Mouse (Mus musculus) kidney, adult 2 months (tissue): Measurements from ENCODE around the gene Depp1. TPM values are rescaled to one million over a fixed set of nuclear protein-coding genes. Genes with fewer than 3 reads are reported as not detected.
"Not testable (repeated sequence)": the region's sequence is repeated elsewhere in the genome, so short reads cannot be mapped to it uniquely, and the experiment has no call there.

ENCODE experiments used
- DNase-seq: peaks from one replicate; pipeline ENCODE4 v3.0.0; 2021
- H3K27ac ChIP-seq: fragments of 200-500 bp; 2 replicates; pipeline ENCODE4 v1.5.1; 2012; ENCODE audit warnings: low read depth, low read length, control low read depth, inconsistent platforms; ENCODE audit not compliant: insufficient read depth
- H3K27me3 ChIP-seq: fragments of 200-500 bp; replicated peaks from 2 replicates; pipeline ENCODE4 v1.6.1; 2012; ENCODE audit warnings: mild to moderate bottlenecking, moderate library complexity, low read length, inconsistent platforms; ENCODE audit not compliant: control insufficient read depth, insufficient read depth
- H3K36me3 ChIP-seq: fragments of 200-500 bp; 2 replicates; pipeline ENCODE4 v1.6.1; 2012; ENCODE audit warnings: mild to moderate bottlenecking, moderate library complexity, low read length, inconsistent platforms; ENCODE audit not compliant: control insufficient read depth, insufficient read depth
- H3K4me1 ChIP-seq: fragments of 200-500 bp; 2 replicates; pipeline ENCODE4 v1.6.1; 2011; ENCODE audit warnings: low read length; ENCODE audit not compliant: control insufficient read depth, insufficient read depth
- H3K4me3 ChIP-seq: fragments of 200-500 bp; 2 replicates; pipeline ENCODE4 v1.5.1; 2011; ENCODE audit warnings: mild to moderate bottlenecking, low read depth, low read length, control low read depth; ENCODE audit not compliant: insufficient read depth
- CTCF ChIP-seq: fragments of 200-500 bp; conservative IDR thresholded peaks from 2 replicates; pipeline ENCODE4 v1.5.1; 2011; ENCODE audit warnings: low read depth, mild to moderate bottlenecking, control low read depth, low read length, moderate library complexity, mixed read lengths; ENCODE audit not compliant: insufficient read depth, insufficient read length
- POLR2A ChIP-seq: fragments of 200-500 bp; IDR thresholded peaks from one replicate; pipeline ENCODE4 v1.6.1; 2011; ENCODE audit warnings: low read depth, low read length, control low read depth
- WGBS: fragments of 180-500 bp; shearing (Covaris S2); methylation state at CpG from one replicate; pipeline ENCODE4 v1.1.7; 2018; 5-methylcytosine and 5-hydroxymethylcytosine counted together
- polyA plus RNA-seq: library from polyadenylated mRNA; depleted of rRNA; stranded (reverse); fragments of >200 nt; gene quantifications from 2 replicates; pipeline ENCODE4 v1.2.3, GENCODE M21; 2012; rRNA removed

Gene Depp1
- 14.3 and 17.8 TPM in 2 replicates for polyA plus RNA-seq

GRCm38 (mm10) chr6:116650406-116650805, at the start of gene Depp1:
TSS of gene Depp1 (plus strand) at chr6:116650609.
- peaks cover 5% of the 10 kb centered on the region for H3K4me1 ChIP-seq
- WGBS = 6% methylated on average over 6 of the region's 6 CpGs
- peak; percentile 94 for DNase-seq
- no peaks in the 10 kb centered on the region for H3K27me3 ChIP-seq
- TF ChIP-seq CTCF = no peak
- peak; percentile 72 for TF ChIP-seq POLR2A
- peak within 1 kb of the TSS; percentile 60 for H3K4me3 ChIP-seq
- H3K27ac ChIP-seq = peak within 1 kb of the TSS; percentile 34; the same call in 1 of the 2 replicates
- H3K36me3 ChIP-seq = no peaks in the 10 kb centered on the region

- H3K36me3 ChIP-seq, H3K27me3 ChIP-seq, H3K4me3 ChIP-seq, DNase-seq, H3K4me1 ChIP-seq, H3K27ac ChIP-seq: not testable (repeated sequence)
Observed at GRCm38 (mm10) chr6:116600969-116601368, 49.4 kb upstream of the Depp1 start.

- DNase-seq = no peak
- no peaks in the 10 kb centered on the region for H3K36me3 ChIP-seq
- no peaks in the 10 kb centered on the region for H3K27me3 ChIP-seq
- no peak overlapping the region for H3K27ac ChIP-seq
- TF ChIP-seq POLR2A = no peak
- no peak for TF ChIP-seq CTCF
- no peaks in the 10 kb centered on the region for H3K4me1 ChIP-seq
- no peak overlapping the region for H3K4me3 ChIP-seq
- WGBS = 38% methylated on average over 4 of the region's 4 CpGs
Observed at GRCm38 (mm10) chr6:116607230-116607629, 43.2 kb upstream of the Depp1 start.

- no peak for DNase-seq
- Histone ChIP-seq H3K4me1 (no peaks in the 10 kb centered on the region), H3K27ac (no peak overlapping the region), H3K36me3 (no peaks in the 10 kb centered on the region), H3K4me3 (no peak overlapping the region), H3K27me3 (no peaks in the 10 kb centered on the region)
- TF ChIP-seq POLR2A (no peak), CTCF (no peak)
- WGBS = 85% methylated on average over 2 of the region's 2 CpGs
Observed at GRCm38 (mm10) chr6:116615719-116616118, 34.7 kb upstream of the Depp1 start.

GRCm38 (mm10) chr6:116618073-116618472, 32.3 kb upstream of the Depp1 start:
- H3K27me3 ChIP-seq = no peaks in the 10 kb centered on the region
- no peak overlapping the region for H3K4me3 ChIP-seq
- H3K36me3 ChIP-seq = no peaks in the 10 kb centered on the region
- no peak for DNase-seq
- no peak overlapping the region for H3K27ac ChIP-seq
- TF ChIP-seq CTCF (no peak), POLR2A (no peak)
- H3K4me1 ChIP-seq = no peaks in the 10 kb centered on the region

- Histone ChIP-seq H3K4me1 (no peaks in the 10 kb centered on the region), H3K27ac (no peak overlapping the region), H3K36me3 (no peaks in the 10 kb centered on the region), H3K4me3 (no peak overlapping the region), H3K27me3 (no peaks in the 10 kb centered on the region)
- TF ChIP-seq POLR2A (no peak), CTCF (no peak)
- no peak for DNase-seq
- WGBS = 62% methylated on average over 8 of the region's 8 CpGs
Observed at GRCm38 (mm10) chr6:116621318-116622023, 28.9 kb upstream of the Depp1 start.

GRCm38 (mm10) chr6:116626417-116626816, 24.0 kb upstream of the Depp1 start:
- H3K4me3 ChIP-seq, H3K27ac ChIP-seq, H3K4me1 ChIP-seq, H3K36me3 ChIP-seq, DNase-seq, H3K27me3 ChIP-seq: not testable (repeated sequence)
- WGBS = 97% methylated on average over 9 of the region's 9 CpGs

GRCm38 (mm10) chr6:116628095-116628494, 22.3 kb upstream of the Depp1 start:
- Histone ChIP-seq H3K27ac (no peak overlapping the region), H3K4me1 (no peaks in the 10 kb centered on the region), H3K4me3 (peak overlapping the region; percentile 74), H3K27me3 (no peaks in the 10 kb centered on the region), H3K36me3 (no peaks in the 10 kb centered on the region)
- no peak for DNase-seq
- no peak for TF ChIP-seq POLR2A
- no peak for TF ChIP-seq CTCF
- 10% methylated on average over 9 of the region's 9 CpGs for WGBS
